Comparison of ENCODE assay signal across 15 mouse cellular contexts in genomic region chr16:18428011-18428515, GRCm38 (mm10). TPM values are rescaled to one million over a fixed set of nuclear protein-coding genes. Genes with fewer than 3 reads are reported as not detected.
DNase-seq lines count a peak whose midpoint lies in the region; ATAC-seq lines count a peak whose summit lies in the region.
"Had no signal": no experiment of that assay in that cellular context is flagged by ENCODE, and none has a peak within 500 bp of the region (broad histone marks: within the 10 kb centered on the region; RNA-seq: fewer than 3 reads in every experiment).

No protein-coding gene starts in this region.

- 0 out of 2 replicates have a peak, but pooled peaks cover 6% of the 10 kb centered on the region for H3K4me1 ChIP-seq in forebrain, embryonic 11.5 days (replicated peaks; ENCODE audit: control insufficient read depth, insufficient read depth, low read length)
- H3K4me1 ChIP-seq in forebrain, embryonic 15.5 days: peaks cover 28% of the 10 kb centered on the region
- H3K4me1 ChIP-seq in midbrain, embryonic 10.5 days: peaks cover 35% of the 10 kb centered on the region
- H3K4me1 ChIP-seq in midbrain, embryonic 13.5 days (replicated peaks): peaks cover 30% of the 10 kb centered on the region
- peaks cover 56% of the 10 kb centered on the region for H3K4me1 ChIP-seq in liver, embryonic 16.5 days (ENCODE audit: control insufficient read depth, low read depth, low read length)
- H3K4me1 ChIP-seq in stomach, embryonic 16.5 days (ENCODE audit: control insufficient read depth, insufficient read depth, low read length): peaks cover 31% of the 10 kb centered on the region

- H3K27me3 ChIP-seq in forebrain, embryonic 11.5 days (ENCODE audit: control insufficient read depth, insufficient read depth, low read length): no peaks in the 10 kb centered on the region
- H3K27me3 ChIP-seq in forebrain, embryonic 15.5 days: no peaks in the 10 kb centered on the region
- H3K27me3 ChIP-seq in midbrain, embryonic 10.5 days (ENCODE audit: low read depth, poor library complexity, severe bottlenecking): no peaks in the 10 kb centered on the region
- H3K27me3 ChIP-seq in midbrain, embryonic 13.5 days: no peaks in the 10 kb centered on the region
- H3K27me3 ChIP-seq in liver, embryonic 16.5 days (ENCODE audit: control insufficient read depth, insufficient read depth, low read depth, low read length): no peaks in the 10 kb centered on the region
- H3K27me3 ChIP-seq in stomach, embryonic 16.5 days (ENCODE audit: control insufficient read depth, insufficient read depth, low read length): no peaks in the 10 kb centered on the region
- H3K27me3 ChIP-seq: embryonic facial prominence, embryonic 13.5 days; lung, embryonic 15.5 days had no signal

- H3K27ac ChIP-seq in forebrain, embryonic 11.5 days (ENCODE audit: low read depth, low read length): no peak overlapping the region
- no peak overlapping the region for H3K27ac ChIP-seq in forebrain, embryonic 15.5 days (replicated peaks)
- H3K27ac ChIP-seq in midbrain, embryonic 10.5 days (replicated peaks): 0 out of 2 replicates have a peak overlapping the region, but pooled peaks have one; percentile 1
- H3K27ac ChIP-seq in midbrain, embryonic 13.5 days: no peak overlapping the region
- peak overlapping the region; percentile 99 for H3K27ac ChIP-seq in liver, embryonic 16.5 days (ENCODE audit: low read length)
- 0 out of 2 replicates have a peak overlapping the region, but pooled peaks have one; percentile 1 for H3K27ac ChIP-seq in stomach, embryonic 16.5 days (ENCODE audit: low read length)
- H3K27ac ChIP-seq: embryonic facial prominence, embryonic 13.5 days; lung, embryonic 15.5 days had no signal

- H3K36me3 ChIP-seq in forebrain, embryonic 11.5 days (ENCODE audit: control insufficient read depth, insufficient read depth, low read length): no peaks in the 10 kb centered on the region; the same call in 1 of the 2 replicates
- H3K36me3 ChIP-seq in forebrain, embryonic 15.5 days: 0 out of 2 replicates have a peak, but pooled peaks cover 3% of the 10 kb centered on the region
- H3K36me3 ChIP-seq in midbrain, embryonic 10.5 days: peaks cover 15% of the 10 kb centered on the region
- 0 out of 2 replicates have a peak, but pooled peaks cover 10% of the 10 kb centered on the region for H3K36me3 ChIP-seq in midbrain, embryonic 13.5 days
- peaks cover 14% of the 10 kb centered on the region for H3K36me3 ChIP-seq in liver, embryonic 16.5 days (ENCODE audit: control insufficient read depth, insufficient read depth)
- no peaks in the 10 kb centered on the region; the same call in 1 of the 2 replicates for H3K36me3 ChIP-seq in stomach, embryonic 16.5 days (ENCODE audit: control insufficient read depth, insufficient read depth, low read length)

- H3K4me3 ChIP-seq in forebrain, embryonic 11.5 days (ENCODE audit: low read depth, low read length): no peak overlapping the region
- H3K4me3 ChIP-seq in forebrain, embryonic 15.5 days: no peak overlapping the region
- no peak overlapping the region for H3K4me3 ChIP-seq in midbrain, embryonic 10.5 days
- no peak overlapping the region for H3K4me3 ChIP-seq in midbrain, embryonic 13.5 days (replicated peaks)
- H3K4me3 ChIP-seq in liver, embryonic 16.5 days (ENCODE audit: low read depth, low read length): peak overlapping the region; percentile 93
- no peak overlapping the region for H3K4me3 ChIP-seq in stomach, embryonic 16.5 days (replicated peaks; ENCODE audit: low read length)
- H3K4me3 ChIP-seq: embryonic facial prominence, embryonic 13.5 days had no signal

- DNase-seq in forebrain, embryonic 11.5 days (ENCODE audit: low spot score): no peak
- no peak for DNase-seq in midbrain, embryonic 10.5 days (ENCODE audit: low spot score)
- DNase-seq in right cerebral cortex, postnatal 4 days: no peak
- DNase-seq in thymus, postnatal 25 days: no peak
- DNase-seq: adrenal gland, postnatal 10 days; cerebellum, postnatal 36 days; kidney, postnatal 4 days; right cerebral cortex, postnatal 14 days had no signal

- no peaks in the 10 kb centered on the region for H3K9me3 ChIP-seq in forebrain, embryonic 11.5 days (ENCODE audit: control insufficient read depth, low read length)
- no peaks in the 10 kb centered on the region for H3K9me3 ChIP-seq in forebrain, embryonic 15.5 days
- H3K9me3 ChIP-seq in midbrain, embryonic 10.5 days (replicated peaks): no peaks in the 10 kb centered on the region
- H3K9me3 ChIP-seq in midbrain, embryonic 13.5 days: no peaks in the 10 kb centered on the region
- H3K9me3 ChIP-seq in liver, embryonic 16.5 days (replicated peaks; ENCODE audit: control insufficient read depth, low read length): no peaks in the 10 kb centered on the region
- H3K9me3 ChIP-seq in stomach, embryonic 16.5 days (replicated peaks; ENCODE audit: control insufficient read depth, low read length): no peaks in the 10 kb centered on the region
- H3K9me3 ChIP-seq: embryonic facial prominence, embryonic 13.5 days; lung, embryonic 15.5 days had no signal

- ATAC-seq in forebrain, embryonic 11.5 days (replicated peaks; ENCODE audit: low FRiP score): no peak
- no peak for ATAC-seq in forebrain, embryonic 15.5 days (replicated peaks)
- no peak for ATAC-seq in midbrain, embryonic 13.5 days
- no peak for ATAC-seq in liver, embryonic 16.5 days (ENCODE audit: low read depth)
- no peak for ATAC-seq in stomach, embryonic 16.5 days (ENCODE audit: insufficient read depth, low FRiP score)
- ATAC-seq: intestine, postnatal 0 days had no signal

- H3K9ac ChIP-seq in forebrain, embryonic 11.5 days (ENCODE audit: low read length): no peak overlapping the region
- no peak overlapping the region for H3K9ac ChIP-seq in forebrain, embryonic 15.5 days (replicated peaks)
- H3K9ac ChIP-seq in midbrain, embryonic 13.5 days (replicated peaks): no peak overlapping the region
- H3K9ac ChIP-seq in liver, embryonic 16.5 days (ENCODE audit: low read depth, low read length): peak overlapping the region; percentile 81
- H3K9ac ChIP-seq in stomach, embryonic 16.5 days (ENCODE audit: low read length): 0 out of 2 replicates have a peak overlapping the region, but pooled peaks have one; percentile 17
- H3K9ac ChIP-seq: embryonic facial prominence, embryonic 13.5 days; lung, embryonic 15.5 days had no signal

- WGBS in forebrain, embryonic 11.5 days: 84% methylated on average over 5 of the region's 5 CpGs
- 85% methylated on average over 5 of the region's 5 CpGs for WGBS in forebrain, embryonic 15.5 days
- 88% methylated on average over 5 of the region's 5 CpGs for WGBS in midbrain, embryonic 10.5 days
- WGBS in midbrain, embryonic 13.5 days: 88% methylated on average over 5 of the region's 5 CpGs
- 57% methylated on average over 5 of the region's 5 CpGs for WGBS in liver, embryonic 16.5 days (ENCODE audit: insufficient replicate concordance)
- WGBS in stomach, embryonic 16.5 days: 87% methylated on average over 5 of the region's 5 CpGs

- H3K4me2 ChIP-seq in forebrain, embryonic 11.5 days (ENCODE audit: low read depth, low read length, severe bottlenecking): 0 out of 2 replicates have a peak overlapping the region, but pooled peaks have one; percentile 9
- H3K4me2 ChIP-seq in forebrain, embryonic 15.5 days (replicated peaks): no peak overlapping the region
- H3K4me2 ChIP-seq in midbrain, embryonic 13.5 days (replicated peaks): no peak overlapping the region
- H3K4me2 ChIP-seq in liver, embryonic 16.5 days (ENCODE audit: low read depth, low read length): peak overlapping the region; percentile 89
- no peak overlapping the region for H3K4me2 ChIP-seq in stomach, embryonic 16.5 days (ENCODE audit: low read depth, low read length)
- H3K4me2 ChIP-seq: embryonic facial prominence, embryonic 13.5 days had no signal

RNA-seq across cellular contexts. Expression of gene Comt, which starts 1.4 kb away (rescaled TPM):
- polyA plus RNA-seq in forebrain, embryonic 11.5 days (2014; fragmentation: Nextera tagmentation; extraction: Ambion mirVana): 53.6 and 55.2 TPM in 2 replicates
- 83.0 and 84.4 TPM in 2 replicates for polyA plus RNA-seq in forebrain, embryonic 15.5 days (2015; fragmentation: Nextera tagmentation; extraction: Ambion mirVana)
- 62.0 and 66.0 TPM in 2 replicates for polyA plus RNA-seq in midbrain, embryonic 10.5 days (2016; fragmentation: Nextera tagmentation; extraction: Ambion mirVana)
- polyA plus RNA-seq in midbrain, embryonic 13.5 days (2015; fragmentation: Nextera tagmentation; extraction: Ambion mirVana): 75.7 and 78.8 TPM in 2 replicates
- 85.1 and 86.9 TPM in 2 replicates for polyA plus RNA-seq in liver, embryonic 16.5 days (2015; fragmentation: Nextera tagmentation; extraction: Ambion mirVana)
- 105 and 119 TPM in 2 replicates for polyA plus RNA-seq in stomach, embryonic 16.5 days (2015; fragmentation: Nextera tagmentation; extraction: Ambion mirVana)

RNA-seq across cellular contexts. Expression of gene Txnrd2, which starts 1.9 kb away (rescaled TPM):
- 24.8 and 26.7 TPM in 2 replicates for polyA plus RNA-seq in forebrain, embryonic 11.5 days (2014; fragmentation: Nextera tagmentation; extraction: Ambion mirVana)
- 24.2 and 26.3 TPM in 2 replicates for polyA plus RNA-seq in forebrain, embryonic 15.5 days (2015; fragmentation: Nextera tagmentation; extraction: Ambion mirVana)
- 30.6 and 30.7 TPM in 2 replicates for polyA plus RNA-seq in midbrain, embryonic 10.5 days (2016; fragmentation: Nextera tagmentation; extraction: Ambion mirVana)
- 25.9 and 28.6 TPM in 2 replicates for polyA plus RNA-seq in midbrain, embryonic 13.5 days (2015; fragmentation: Nextera tagmentation; extraction: Ambion mirVana)
- polyA plus RNA-seq in liver, embryonic 16.5 days (2015; fragmentation: Nextera tagmentation; extraction: Ambion mirVana): 98.3 and 106 TPM in 2 replicates
- polyA plus RNA-seq in stomach, embryonic 16.5 days (2015; fragmentation: Nextera tagmentation; extraction: Ambion mirVana): 19.2 and 23.7 TPM in 2 replicates

Comparison
In these comparisons a context has a peak if more than half of its experiments do, and no peak if none do; other contexts are left out.
1. H3K27ac ChIP-seq: peak in midbrain, embryonic 10.5 days (single experiment), liver, embryonic 16.5 days (single experiment) and stomach, embryonic 16.5 days (single experiment); none in forebrain, embryonic 11.5 days (single experiment), forebrain, embryonic 15.5 days (single experiment) and midbrain, embryonic 13.5 days (single experiment).
2. H3K4me2 ChIP-seq: peak in forebrain, embryonic 11.5 days (single experiment) and liver, embryonic 16.5 days (single experiment); none in forebrain, embryonic 15.5 days (single experiment), midbrain, embryonic 13.5 days (single experiment) and stomach, embryonic 16.5 days (single experiment).
3. H3K9ac ChIP-seq: peak in liver, embryonic 16.5 days (single experiment) and stomach, embryonic 16.5 days (single experiment); none in forebrain, embryonic 11.5 days (single experiment), forebrain, embryonic 15.5 days (single experiment) and midbrain, embryonic 13.5 days (single experiment).